Mouse (Mus musculus) cerebellum, adult 2 months (tissue): ENCODE measurements around the gene Trp73. TPM values are rescaled to one million over a fixed set of nuclear protein-coding genes. Genes with fewer than 3 reads are reported as not detected.

ENCODE experiments used
- DNase-seq, 2 experiments: peaks; one replicate each; pipeline ENCODE4 v3.0.0; 2021
- H3K27ac ChIP-seq: fragments of 200-500 bp; 2 replicates; pipeline ENCODE4 v1.5.1; 2012; ENCODE audit warnings: low read length, control low read depth, inconsistent platforms; ENCODE audit not compliant: insufficient read depth
- H3K27me3 ChIP-seq: fragments of 200-500 bp; 2 replicates; pipeline ENCODE4 v1.6.1; 2012; ENCODE audit warnings: inconsistent platforms, mild to moderate bottlenecking, low read length, moderate library complexity; ENCODE audit not compliant: control insufficient read depth, insufficient read depth
- H3K4me1 ChIP-seq: fragments of 200-500 bp; 2 replicates; pipeline ENCODE4 v1.6.1; 2011; ENCODE audit warnings: low read length; ENCODE audit not compliant: control insufficient read depth, insufficient read depth
- H3K4me3 ChIP-seq: fragments of 200-500 bp; replicated peaks from 2 replicates; pipeline ENCODE3; 2011; ENCODE audit warnings: mild to moderate bottlenecking, low read depth, low read length, control low read depth; ENCODE audit not compliant: insufficient read depth
- CTCF ChIP-seq: fragments of 200-500 bp; IDR thresholded peaks from 2 replicates; pipeline ENCODE4 v1.5.1; 2011; ENCODE audit warnings: low read depth, mild to moderate bottlenecking, control low read depth, low read length, moderate library complexity, borderline replicate concordance; ENCODE audit not compliant: insufficient read depth
- POLR2A ChIP-seq: fragments of 200-500 bp; IDR thresholded peaks from 2 replicates; pipeline ENCODE4 v1.6.1; 2011; ENCODE audit warnings: low read length, control low read depth, borderline replicate concordance; ENCODE audit not compliant: insufficient read depth
- WGBS: fragments of 180-500 bp; shearing (Covaris S2); methylation state at CpG from one replicate; pipeline ENCODE4 v1.1.7; 2018; 5-methylcytosine and 5-hydroxymethylcytosine counted together
- polyA plus RNA-seq: library from polyadenylated mRNA; depleted of rRNA; stranded (reverse); fragments of >200 nt; gene quantifications from 2 replicates; pipeline ENCODE4 v1.2.3, GENCODE M21; 2012

Gene Trp73
- polyA plus RNA-seq, 1 experiment: 1.7 TPM

GRCm38 (mm10) chr4:154023754-154024601 lies 116.0 kb downstream of the Trp73 start:
- Histone ChIP-seq H3K4me3 (no peak overlapping the region), H3K27me3 (no peaks in the 10 kb centered on the region), H3K27ac (peak overlapping the region; percentile 37), H3K4me1 (no peaks in the 10 kb centered on the region)
- DNase-seq: no peak
- TF ChIP-seq POLR2A: no peak
- TF ChIP-seq CTCF: no peak
- WGBS: 21% methylated on average over 8 of the region's 8 CpGs

DNA sequence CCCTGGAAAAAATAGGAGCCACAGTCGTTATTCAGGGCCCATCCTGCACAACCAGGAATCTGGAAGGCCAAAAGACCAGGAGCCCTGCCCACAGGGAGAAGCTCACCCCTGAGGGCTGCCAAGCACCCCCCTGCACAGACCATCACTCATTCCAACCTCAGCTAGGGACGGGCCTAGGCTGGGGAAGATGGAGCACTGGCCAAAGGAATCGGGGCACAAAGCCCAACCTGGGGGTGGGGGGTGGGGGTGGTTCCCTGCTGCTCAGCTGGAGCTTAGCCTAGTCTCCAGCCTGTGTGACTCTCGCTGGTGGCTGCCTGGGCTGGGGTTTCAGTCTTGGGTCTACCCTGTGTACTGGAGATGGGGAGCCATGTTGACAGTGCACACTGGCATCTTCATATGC lies 117.2 kb downstream of the Trp73 start:
- Histone ChIP-seq H3K4me3 (no peak overlapping the region), H3K27me3 (no peaks in the 10 kb centered on the region), H3K4me1 (no peaks in the 10 kb centered on the region), H3K27ac (no peak overlapping the region; the same call in 1 of the 2 replicates)
- TF ChIP-seq POLR2A: no peak
- 4% methylated on average over 4 of the region's 4 CpGs for WGBS
- DNase-seq: no peak

GRCm38 (mm10) chr4:154022407-154022806 lies 117.6 kb downstream of the Trp73 start:
- no peaks in the 10 kb centered on the region for H3K27me3 ChIP-seq
- H3K27ac ChIP-seq: peak overlapping the region; percentile 21; the same call in 1 of the 2 replicates
- no peak for TF ChIP-seq CTCF
- TF ChIP-seq POLR2A: no peak
- 21% methylated on average over 4 of the region's 4 CpGs for WGBS
- H3K4me1 ChIP-seq: no peaks in the 10 kb centered on the region
- no peak overlapping the region for H3K4me3 ChIP-seq
- DNase-seq: peak in 1 of 2 experiments; percentile 33

DNA sequence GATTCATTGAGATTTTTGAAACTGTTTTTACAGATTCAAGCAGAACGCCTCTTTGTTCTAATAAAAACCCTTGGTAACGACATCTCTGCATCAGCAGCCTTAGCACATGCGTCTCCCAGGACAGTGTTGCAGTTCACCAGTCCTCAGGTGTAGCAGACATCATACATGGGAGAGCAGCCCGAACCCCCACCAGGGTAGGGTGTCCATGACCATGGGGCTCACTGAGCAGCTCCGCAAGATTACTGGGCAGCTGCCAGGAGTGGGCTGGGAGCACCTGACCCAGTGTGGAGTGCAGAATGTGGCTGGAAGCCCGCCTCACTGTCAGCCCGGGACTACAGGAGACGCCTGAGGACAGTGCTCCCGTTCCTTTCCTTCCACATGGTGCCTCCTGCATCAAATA lies 118.6 kb downstream of the Trp73 start:
- no peak overlapping the region for H3K27ac ChIP-seq
- no peak overlapping the region for H3K4me3 ChIP-seq
- TF ChIP-seq POLR2A: no peak
- no peak for TF ChIP-seq CTCF
- 75% methylated on average over 9 of the region's 9 CpGs for WGBS
- DNase-seq: no peak
- no peaks in the 10 kb centered on the region for H3K4me1 ChIP-seq
- H3K27me3 ChIP-seq: no peaks in the 10 kb centered on the region

DNA sequence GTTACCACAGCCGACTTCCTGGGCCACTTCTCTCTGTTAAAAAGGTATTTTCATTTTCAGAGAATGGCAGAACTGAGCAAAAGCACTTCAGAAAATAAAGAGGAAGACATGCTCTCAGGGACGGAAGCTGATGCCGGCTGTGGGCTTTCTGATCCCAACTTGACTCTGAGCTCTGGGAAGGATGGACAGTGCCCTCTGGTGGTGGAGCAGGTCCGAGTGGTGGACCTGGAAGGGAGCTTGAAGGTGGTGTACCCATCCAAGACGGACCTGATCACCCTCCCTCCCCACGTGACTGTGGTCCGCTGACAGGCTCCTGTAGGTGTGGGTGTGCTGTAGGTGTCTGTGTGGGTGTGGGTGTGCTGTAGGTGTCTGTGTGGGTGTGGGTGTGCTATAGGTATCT lies 120.4 kb downstream of the Trp73 start:
- DNase-seq: no peak
- H3K4me3 ChIP-seq: no peak overlapping the region
- WGBS: 61% methylated on average over 7 of the region's 7 CpGs
- H3K27ac ChIP-seq: no peak overlapping the region
- TF ChIP-seq POLR2A (no peak), CTCF (peak; percentile 51; the same call in 1 of the 2 replicates)
- H3K27me3 ChIP-seq: no peaks in the 10 kb centered on the region
- H3K4me1 ChIP-seq: peaks cover 7% of the 10 kb centered on the region; the same call in 1 of the 2 replicates

DNA sequence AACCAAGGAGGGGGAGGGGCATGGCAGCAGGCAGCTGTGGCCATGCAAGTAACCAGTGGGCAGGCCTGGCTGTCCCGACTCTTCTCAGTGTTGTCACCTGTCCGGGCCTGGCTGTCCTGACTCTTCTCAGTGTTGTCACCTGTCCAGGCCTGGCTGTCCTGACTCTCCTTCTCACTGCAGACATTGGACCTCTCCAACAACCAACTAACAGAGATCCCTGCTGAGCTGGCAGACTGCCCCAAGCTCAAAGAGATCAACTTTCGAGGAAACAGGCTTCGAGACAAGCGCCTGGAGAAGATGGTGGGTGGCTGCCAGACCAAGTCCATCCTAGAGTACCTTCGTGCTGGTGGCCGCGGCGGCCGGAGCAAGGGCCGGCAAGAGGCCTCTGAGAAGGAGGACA lies 124.5 kb downstream of the Trp73 start:
- Histone ChIP-seq H3K27me3 (no peaks in the 10 kb centered on the region), H3K4me1 (peaks cover 24% of the 10 kb centered on the region), H3K4me3 (no peak overlapping the region), H3K27ac (no peak overlapping the region)
- 43% methylated on average over 11 of the region's 11 CpGs for WGBS
- DNase-seq: peak in 1 of 2 experiments; percentile 32
- TF ChIP-seq POLR2A: no peak
- TF ChIP-seq CTCF: no peak

- under 1% methylated on average over 52 of the region's 55 CpGs for WGBS
- Histone ChIP-seq H3K4me3 (peak overlapping the region; percentile 60), H3K27ac (no peak overlapping the region), H3K4me1 (peaks cover 24% of the 10 kb centered on the region), H3K27me3 (no peaks in the 10 kb centered on the region)
- TF ChIP-seq CTCF (no peak), POLR2A (no peak)
- no peak for DNase-seq
Measured at GRCm38 (mm10) chr4:154012132-154012882, 127.7 kb downstream of the Trp73 start.

DNA sequence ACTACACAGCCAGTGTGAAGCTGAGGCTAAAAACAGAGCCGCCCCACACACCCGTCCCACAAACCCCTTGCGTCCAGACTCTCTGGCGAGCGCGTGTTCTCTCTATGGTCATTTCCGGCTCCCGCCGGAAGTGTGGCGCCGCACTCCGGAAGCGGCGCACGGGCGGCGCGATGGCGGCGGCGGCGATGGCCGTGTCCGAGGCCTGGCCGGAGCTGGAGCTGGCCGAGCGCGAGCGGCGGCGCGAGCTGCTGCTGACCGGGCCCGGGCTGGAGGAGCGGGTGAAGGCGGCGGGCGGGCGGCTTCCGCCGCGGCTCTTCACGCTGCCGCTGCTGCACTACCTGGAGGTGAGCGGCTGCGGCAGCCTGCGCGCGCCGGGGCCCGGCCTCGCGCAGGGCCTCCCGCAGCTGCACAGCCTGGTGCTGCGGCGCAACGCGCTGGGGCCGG lies 128.3 kb downstream of the Trp73 start, which contains the start of gene Lrrc47:
Gene Lrrc47 (plus strand): TSS at position 86 of the 444 bp plus-strand sequence.
- TF ChIP-seq POLR2A: peak; percentile 76
- TF ChIP-seq CTCF: no peak
- Histone ChIP-seq H3K4me1 (peaks cover 24% of the 10 kb centered on the region), H3K27me3 (no peaks in the 10 kb centered on the region), H3K27ac (peak within 1 kb of the TSS; percentile 5), H3K4me3 (peak within 1 kb of the TSS; percentile 60)
- DNase-seq: peak; percentile 88 to 91
- WGBS: 2% methylated on average over 56 of the region's 59 CpGs
